Mouse (Mus musculus) limb, embryonic 15.5 days (tissue): Measurements from ENCODE around the gene Cklf. TPM values are rescaled to one million over a fixed set of nuclear protein-coding genes. Genes with fewer than 3 reads are reported as not detected.
A peak's percentile ranks its signal among the peaks of the same experiment; 100 is the strongest.
"Not testable (repeated sequence)": the region's sequence is repeated elsewhere in the genome, so short reads cannot be mapped to it uniquely, and the experiment has no call there.

Experiments
- ATAC-seq: fragments of 200-750 bp; cut with Nextera tagmentation; 2 replicates; pipeline ENCODE4 v1.8.0; 2017; ENCODE audit warnings: low read depth, moderate TSS enrichment; ENCODE audit not compliant: insufficient number of reproducible peaks, low FRiP score, low TSS enrichment
- H3K27ac ChIP-seq: fragments of 300-500 bp; sonication (generic); 2 replicates; pipeline ENCODE4 v1.5.1; 2015; ENCODE audit warnings: moderate library complexity, mild to moderate bottlenecking, inconsistent platforms
- H3K27me3 ChIP-seq: fragments of 300-500 bp; sonication (generic); 2 replicates; pipeline ENCODE4 v1.6.1; 2015; ENCODE audit warnings: inconsistent platforms
- H3K36me3 ChIP-seq: fragments of 300-500 bp; sonication (generic); 2 replicates; pipeline ENCODE4 v1.6.1; 2015; ENCODE audit warnings: inconsistent platforms
- H3K4me1 ChIP-seq: fragments of 300-500 bp; sonication (generic); 2 replicates; pipeline ENCODE4 v1.6.1; 2015; ENCODE audit warnings: inconsistent platforms
- H3K4me2 ChIP-seq: fragments of 300-500 bp; sonication (generic); 2 replicates; pipeline ENCODE4 v1.6.1; 2015; ENCODE audit warnings: mild to moderate bottlenecking, inconsistent platforms
- H3K4me3 ChIP-seq: fragments of 300-500 bp; sonication (generic); 2 replicates; pipeline ENCODE4 v1.5.1; 2015; ENCODE audit warnings: mild to moderate bottlenecking, inconsistent platforms
- H3K9ac ChIP-seq: fragments of 300-500 bp; sonication (generic); 2 replicates; pipeline ENCODE4 v1.6.1; 2015; ENCODE audit warnings: inconsistent platforms
- H3K9me3 ChIP-seq: fragments of 300-500 bp; sonication (generic); 2 replicates; pipeline ENCODE4 v1.6.1; 2016; ENCODE audit warnings: inconsistent platforms
- WGBS: fragments of 180-500 bp; shearing (Covaris S2); methylation state at CpG from one replicate; pipeline ENCODE4 v1.1.7; 2015; 5-methylcytosine and 5-hydroxymethylcytosine counted together
- polyA plus RNA-seq: library from polyadenylated mRNA; unstranded; fragments of >200 nt; fragmentation: Nextera tagmentation; extraction: Ambion mirVana; gene quantifications from 2 replicates; pipeline ENCODE4 v1.2.1, GENCODE M21; 2015

Cklf gene
- polyA plus RNA-seq, 1 experiment from 2014 or later = 38.4 TPM

DNA sequence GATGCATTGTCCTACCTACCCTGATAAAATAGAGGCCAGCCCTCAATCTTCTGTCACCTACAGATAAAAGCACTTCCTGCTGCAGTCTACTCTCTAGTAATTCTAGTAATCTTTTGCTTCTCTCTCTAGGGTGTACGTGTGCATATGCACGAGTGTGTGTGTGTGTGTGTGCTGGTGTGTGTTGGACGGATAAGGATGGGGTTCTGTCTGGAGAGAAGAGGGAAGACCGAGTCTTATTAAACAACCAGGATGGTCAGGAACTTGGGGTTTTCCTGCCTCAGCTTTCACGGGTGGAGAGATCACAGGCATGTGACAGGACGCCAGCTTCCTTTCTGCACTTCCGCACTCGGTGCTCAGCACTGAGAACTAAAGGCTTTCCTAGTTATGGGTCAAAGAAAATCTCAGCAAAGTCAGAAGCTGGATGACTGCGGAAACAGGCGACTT is 11.2 kb upstream of the Cklf start:
- Histone ChIP-seq H3K36me3 (peaks cover 73% of the 10 kb centered on the region), H3K4me1 (no peaks in the 10 kb centered on the region), H3K9ac (no peak overlapping the region), H3K4me3 (no peak overlapping the region), H3K9me3 (no peaks in the 10 kb centered on the region), H3K27me3 (no peaks in the 10 kb centered on the region), H3K4me2 (no peak overlapping the region), H3K27ac (no peak overlapping the region)
- ATAC-seq = no peak
- WGBS = 89% methylated on average over 10 of the region's 10 CpGs

DNA sequence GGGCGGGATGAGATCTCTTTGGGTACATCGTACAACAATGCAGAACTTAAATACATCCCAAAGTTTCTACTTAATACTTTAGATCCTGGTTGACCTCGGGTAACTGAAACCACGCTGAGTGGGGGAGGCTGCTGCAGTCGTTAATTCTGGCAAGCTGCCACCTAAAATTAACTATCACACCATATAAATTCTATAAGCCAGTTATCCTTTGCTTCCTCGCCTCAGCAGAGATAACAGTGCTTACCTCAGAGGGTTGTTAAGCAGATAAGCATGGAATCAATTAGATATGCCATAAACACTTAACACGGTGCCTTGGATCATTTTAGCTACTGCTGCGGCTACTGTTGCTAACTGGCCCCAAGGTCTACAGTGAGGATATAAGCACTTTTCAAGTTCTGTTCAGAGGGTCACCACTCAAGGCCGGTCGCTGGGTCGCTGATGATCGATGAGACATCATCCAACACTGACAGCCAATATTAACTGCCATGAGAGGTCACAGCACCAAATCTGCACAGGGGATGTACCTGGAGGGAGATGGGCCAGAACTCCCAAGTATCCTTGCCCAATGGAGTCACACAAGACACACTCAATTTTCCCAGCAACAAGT is 8.5 kb upstream of the Cklf start:
- Histone ChIP-seq H3K4me3 (no peak overlapping the region), H3K27me3 (no peaks in the 10 kb centered on the region), H3K36me3 (peaks cover 65% of the 10 kb centered on the region), H3K9me3 (no peaks in the 10 kb centered on the region), H3K4me1 (peaks cover 3% of the 10 kb centered on the region; the same call in 1 of the 2 replicates), H3K4me2 (no peak overlapping the region), H3K9ac (no peak overlapping the region), H3K27ac (no peak overlapping the region)
- ATAC-seq = no peak
- whole genome bisulfite sequencing = 55% methylated on average over 12 of the region's 12 CpGs

DNA sequence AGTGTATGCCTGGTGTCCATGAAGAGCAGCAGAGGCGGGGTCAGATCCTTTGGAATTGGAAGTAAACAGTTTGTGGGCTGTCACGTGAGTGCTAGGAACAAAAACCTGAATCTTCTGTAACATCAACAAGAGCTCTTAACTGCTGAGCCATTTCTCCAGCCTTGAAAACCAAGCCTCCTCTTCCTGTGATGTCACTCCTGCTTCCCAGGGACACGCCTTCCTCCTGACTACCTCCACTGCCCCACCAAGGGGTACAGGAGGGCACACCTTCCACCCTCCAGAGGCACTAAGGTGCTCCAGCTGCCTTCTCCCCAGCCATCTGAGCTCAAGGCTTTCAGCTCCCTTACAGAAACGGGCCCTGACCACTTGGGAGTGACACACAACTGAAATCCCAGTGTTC is 4.0 kb upstream of the Cklf start:
- no peak for ATAC-seq
- no peak overlapping the region for H3K27ac ChIP-seq
- H3K36me3 ChIP-seq = peaks cover 22% of the 10 kb centered on the region; the same call in 1 of the 2 replicates
- no peak overlapping the region for H3K9ac ChIP-seq
- H3K4me3 ChIP-seq = no peak overlapping the region
- 82% methylated on average over 4 of the region's 4 CpGs for WGBS
- no peaks in the 10 kb centered on the region for H3K27me3 ChIP-seq
- no peaks in the 10 kb centered on the region for H3K9me3 ChIP-seq
- peaks cover 18% of the 10 kb centered on the region for H3K4me1 ChIP-seq
- no peak overlapping the region for H3K4me2 ChIP-seq

DNA sequence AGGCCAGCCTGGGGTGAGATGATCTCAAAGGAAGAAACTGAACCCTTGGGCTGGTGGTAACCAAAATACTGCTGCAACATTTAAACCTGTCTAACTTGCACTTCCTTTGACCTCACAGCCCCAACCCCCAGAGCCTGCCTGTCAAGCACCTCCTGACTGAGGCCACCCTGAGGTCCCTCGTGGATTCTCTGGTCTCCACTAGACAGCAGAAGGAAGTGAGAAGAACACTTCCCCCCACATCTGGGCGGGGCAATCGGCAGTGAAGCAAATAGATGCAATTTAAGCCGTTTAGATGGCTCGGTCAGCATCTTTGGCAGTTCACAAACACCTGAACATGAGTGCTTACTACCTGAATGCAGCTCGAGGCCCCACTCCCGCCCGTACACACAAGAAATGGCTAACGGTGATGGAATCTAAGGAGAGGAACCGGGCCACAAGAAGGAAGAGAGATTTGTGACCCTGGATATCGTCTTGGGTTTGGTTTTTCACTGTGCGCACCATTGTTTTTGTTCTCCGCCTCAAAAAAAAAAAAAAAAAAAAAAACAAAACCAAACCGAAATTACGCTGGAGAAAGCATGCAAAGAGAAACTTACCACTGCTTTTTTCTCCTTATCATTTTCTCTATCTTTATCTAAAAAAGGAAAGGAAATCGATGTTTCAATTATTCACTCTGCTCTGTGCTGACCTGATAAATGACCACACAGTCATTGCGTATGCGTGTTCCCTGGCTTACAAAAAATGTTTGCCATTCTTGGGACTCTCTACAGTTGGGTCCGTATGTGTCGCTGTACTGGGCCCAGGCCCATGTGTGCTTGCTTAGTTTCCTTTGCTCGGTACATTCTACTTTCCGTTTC is 3.4 kb upstream of the Cklf start:
- H3K36me3 ChIP-seq = peaks cover 19% of the 10 kb centered on the region; the same call in 1 of the 2 replicates
- 0 out of 2 replicates have a peak overlapping the region, but pooled peaks have one; percentile 75 for H3K27ac ChIP-seq
- peak overlapping the region; percentile 73 for H3K4me2 ChIP-seq
- H3K9ac ChIP-seq = peak overlapping the region; percentile 75
- peaks cover 23% of the 10 kb centered on the region for H3K4me1 ChIP-seq
- peak overlapping the region; percentile 97 for H3K4me3 ChIP-seq
- H3K27me3 ChIP-seq = no peaks in the 10 kb centered on the region
- H3K9me3 ChIP-seq = no peaks in the 10 kb centered on the region
- no peak for ATAC-seq
- WGBS = 69% methylated on average over 22 of the region's 22 CpGs

DNA sequence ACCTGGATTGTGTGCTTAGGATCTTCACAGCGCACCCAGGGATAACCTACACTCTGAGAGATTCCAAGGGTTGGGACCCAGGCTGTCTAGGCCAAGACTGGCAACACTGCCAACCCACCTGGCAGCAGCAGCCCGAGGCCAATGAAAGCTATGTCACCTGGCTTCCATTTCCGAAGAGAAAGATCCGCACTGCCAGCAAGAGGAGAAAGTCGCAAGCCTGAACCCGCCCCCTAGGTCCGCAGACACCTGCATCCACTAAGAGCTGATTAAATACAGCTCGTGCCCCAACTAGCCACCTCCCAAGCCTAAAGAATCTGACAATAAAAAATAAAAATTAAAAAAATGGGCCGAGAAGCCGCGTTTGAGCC is 2.8 kb upstream of the Cklf start:
- 3% methylated on average over 11 of the region's 11 CpGs for WGBS
- no peaks in the 10 kb centered on the region for H3K27me3 ChIP-seq
- peak overlapping the region; percentile 73 for H3K4me2 ChIP-seq
- H3K9me3 ChIP-seq = no peaks in the 10 kb centered on the region
- peak overlapping the region; percentile 97 for H3K4me3 ChIP-seq
- ATAC-seq = no peak
- H3K9ac ChIP-seq = peak overlapping the region; percentile 75
- peak overlapping the region; percentile 75 for H3K27ac ChIP-seq
- peaks cover 23% of the 10 kb centered on the region for H3K4me1 ChIP-seq
- peaks cover 13% of the 10 kb centered on the region; the same call in 1 of the 2 replicates for H3K36me3 ChIP-seq

DNA sequence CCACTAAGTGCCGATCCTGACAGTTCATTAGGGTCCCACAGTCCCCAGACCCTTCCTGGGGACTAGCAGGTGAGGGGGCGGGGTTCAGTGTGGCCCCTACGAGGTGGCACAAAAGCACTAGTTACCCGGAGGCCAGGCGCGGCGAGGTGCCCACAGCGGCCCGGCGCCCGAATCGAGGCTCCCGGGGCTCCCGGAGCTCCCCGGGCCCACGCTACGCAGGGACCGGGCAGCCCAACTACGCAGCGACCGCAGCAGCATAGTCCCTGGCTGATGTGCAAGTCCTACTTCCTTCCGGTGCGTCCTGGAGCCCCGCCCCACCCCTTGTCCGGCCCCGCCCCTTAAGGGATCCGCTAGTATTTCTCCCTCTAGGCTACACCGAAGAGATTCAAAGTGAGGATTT is 2.4 kb upstream of the Cklf start, which contains the start of gene Tk2:
TSS of gene Tk2 (minus strand) at position 283 of the 400 bp plus-strand sequence.
- WGBS = 0% methylated on average over 28 of the region's 28 CpGs
- H3K4me2 ChIP-seq = peak within 1 kb of the TSS; percentile 73
- peaks cover 23% of the 10 kb centered on the region for H3K4me1 ChIP-seq
- H3K4me3 ChIP-seq = peak within 1 kb of the TSS; percentile 97
- H3K27me3 ChIP-seq = no peaks in the 10 kb centered on the region
- peak; percentile 57; the same call in 1 of the 2 replicates for ATAC-seq
- peak within 1 kb of the TSS; percentile 75 for H3K27ac ChIP-seq
- peak within 1 kb of the TSS; percentile 75 for H3K9ac ChIP-seq
- H3K9me3 ChIP-seq = no peaks in the 10 kb centered on the region
- peaks cover 9% of the 10 kb centered on the region; the same call in 1 of the 2 replicates for H3K36me3 ChIP-seq

DNA sequence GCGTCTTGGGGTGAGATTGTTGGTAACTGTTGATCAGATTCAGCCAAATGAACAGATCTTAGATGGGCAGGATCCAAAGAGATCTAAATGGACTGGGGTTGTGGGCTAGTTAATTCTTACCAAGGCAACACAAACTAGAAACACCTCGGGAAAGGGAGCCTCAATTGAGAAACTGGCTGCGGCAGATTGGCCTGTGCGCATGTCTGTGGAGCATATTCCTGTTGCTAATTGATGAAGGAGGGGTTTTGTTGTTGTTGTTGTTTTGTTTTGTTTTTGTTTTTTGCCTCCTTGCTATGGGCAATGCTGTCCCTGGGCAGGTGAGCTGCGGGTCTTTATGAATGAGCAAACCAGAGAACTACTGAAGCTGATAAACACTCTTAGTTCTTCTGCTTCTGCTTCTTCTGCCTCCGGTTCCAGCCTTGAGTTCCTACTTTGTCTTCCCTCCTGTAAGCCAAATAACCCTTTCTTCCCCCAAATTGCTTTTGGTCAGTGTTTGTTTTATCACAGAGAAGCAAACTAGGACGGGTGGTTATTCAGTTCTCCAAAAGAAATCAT is 1.1 kb upstream of the Cklf start:
- Histone ChIP-seq H3K4me2 (no peak overlapping the region), H3K4me3 (no peak overlapping the region), H3K36me3 (peaks cover 9% of the 10 kb centered on the region; the same call in 1 of the 2 replicates), H3K27me3 (no peaks in the 10 kb centered on the region), H3K9me3 (no peaks in the 10 kb centered on the region), H3K9ac (no peak overlapping the region), H3K27ac (no peak overlapping the region), H3K4me1 (peaks cover 23% of the 10 kb centered on the region)
- ATAC-seq = no peak
- WGBS = 80% methylated on average over 7 of the region's 7 CpGs

DNA sequence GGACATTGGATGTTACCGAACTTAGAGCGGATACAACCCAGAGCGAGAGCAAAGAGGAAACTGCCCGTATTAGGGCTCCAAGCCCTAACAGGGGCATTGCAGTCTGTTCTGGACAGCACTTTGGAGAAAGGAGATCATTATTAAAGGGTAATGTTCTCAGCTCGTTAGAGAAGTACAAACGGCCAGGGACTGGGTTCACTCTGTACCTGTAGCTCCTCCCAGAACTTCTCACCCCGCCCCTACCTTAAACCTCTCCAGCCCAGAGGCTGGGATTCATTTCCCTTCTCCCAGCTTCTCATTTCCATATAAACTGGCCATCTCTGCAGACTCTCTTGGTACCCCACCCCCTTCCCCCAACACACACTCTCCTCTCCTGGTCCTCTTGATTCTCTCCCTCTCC is 800 bp downstream of the Cklf start:
- no peak for ATAC-seq
- no peaks in the 10 kb centered on the region for H3K9me3 ChIP-seq
- WGBS = under 1% methylated on average over 7 of the region's 7 CpGs
- H3K4me2 ChIP-seq = peak overlapping the region; percentile 79
- H3K4me1 ChIP-seq = peaks cover 23% of the 10 kb centered on the region
- H3K4me3 ChIP-seq = peak overlapping the region; percentile 71
- peak overlapping the region; percentile 89 for H3K27ac ChIP-seq
- no peaks in the 10 kb centered on the region for H3K27me3 ChIP-seq
- H3K36me3 ChIP-seq = no peaks in the 10 kb centered on the region
- peak overlapping the region; percentile 49; the same call in 1 of the 2 replicates for H3K9ac ChIP-seq

DNA sequence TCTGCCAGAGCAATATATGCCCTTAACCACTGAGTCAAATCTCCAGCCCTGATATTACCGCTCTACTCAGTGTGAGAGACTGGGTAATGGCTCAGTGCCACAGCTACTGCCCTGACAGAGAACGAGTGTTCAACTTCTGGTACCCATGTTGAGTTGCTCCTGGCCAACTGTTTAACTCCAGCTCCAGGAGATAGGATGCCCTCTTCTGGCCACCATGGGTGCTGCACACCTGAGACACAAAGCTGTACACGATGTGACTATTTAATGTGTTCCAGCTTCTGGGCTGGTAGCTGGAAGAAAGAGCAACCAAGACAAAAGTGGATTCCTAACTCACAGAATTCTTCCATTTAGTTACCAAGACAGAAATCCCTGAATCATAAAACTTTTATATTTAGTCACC is 2.4 kb downstream of the Cklf start:
- no peak for ATAC-seq
- Histone ChIP-seq H3K4me3 (no peak overlapping the region), H3K4me2 (no peak overlapping the region), H3K4me1 (peaks cover 13% of the 10 kb centered on the region), H3K27me3 (no peaks in the 10 kb centered on the region), H3K27ac (no peak overlapping the region), H3K36me3 (peaks cover 10% of the 10 kb centered on the region), H3K9ac (no peak overlapping the region), H3K9me3 (no peaks in the 10 kb centered on the region)
- 90% methylated on average over 3 of the region's 3 CpGs for WGBS

DNA sequence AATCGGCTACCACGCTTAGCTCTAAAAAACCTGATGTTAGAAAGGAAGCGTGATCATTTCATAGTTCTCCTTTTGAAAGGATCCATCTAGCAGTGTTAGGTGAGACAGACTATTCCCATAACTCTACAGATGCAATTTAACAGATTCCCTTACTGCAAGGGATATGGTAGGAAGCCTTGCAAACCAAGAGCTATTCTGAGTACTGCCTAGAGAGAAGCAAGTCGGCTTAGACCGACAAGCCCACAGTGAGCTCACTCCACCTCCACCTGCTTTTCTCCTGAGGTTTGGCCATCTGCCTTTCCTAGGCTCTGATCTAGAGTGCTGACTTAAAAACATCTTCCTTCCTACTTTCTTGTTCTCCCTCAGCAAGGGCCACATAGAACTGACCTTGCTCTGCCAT is 11.1 kb downstream of the Cklf start:
- H3K4me3 ChIP-seq, H3K4me1 ChIP-seq, H3K4me2 ChIP-seq, H3K27me3 ChIP-seq, ATAC-seq, H3K27ac ChIP-seq, H3K9me3 ChIP-seq, H3K9ac ChIP-seq: not testable (repeated sequence)
- 97% methylated on average over 5 of the region's 5 CpGs for WGBS
- H3K36me3 ChIP-seq = peaks cover 47% of the 10 kb centered on the region

DNA sequence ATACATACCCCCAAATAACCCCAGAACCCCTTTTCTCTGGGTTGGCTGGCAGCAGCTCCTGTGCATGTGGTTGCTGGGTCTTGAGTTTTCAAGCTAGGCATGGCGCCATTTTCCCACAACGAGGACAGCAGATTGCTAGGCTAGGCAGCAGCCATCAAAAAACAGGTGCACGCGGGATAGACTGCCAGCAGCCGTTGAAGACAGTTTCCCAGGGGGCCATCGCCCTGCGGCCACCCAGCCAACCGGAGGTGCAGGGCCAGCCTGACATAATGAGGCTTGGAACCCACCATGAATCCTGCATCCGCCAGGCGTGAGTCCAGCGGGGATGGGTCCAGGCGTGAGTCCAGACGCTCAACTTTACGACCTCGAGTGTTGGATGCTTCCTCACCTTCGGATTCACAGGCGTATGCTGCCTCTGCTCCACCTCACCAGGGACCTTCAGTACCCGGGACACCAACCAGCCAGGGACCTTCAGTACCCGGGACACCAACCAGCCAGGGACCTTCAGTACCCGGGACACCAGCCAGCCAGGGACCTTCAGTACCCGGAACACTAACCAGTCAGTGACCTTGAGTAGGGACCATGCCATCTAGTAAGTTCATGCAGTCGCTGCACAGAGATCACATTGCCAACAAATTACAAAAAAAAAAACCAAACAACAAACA is 13.7 kb downstream of the Cklf start:
- not testable (repeated sequence) for H3K4me3 ChIP-seq, H3K9ac ChIP-seq, ATAC-seq, H3K9me3 ChIP-seq, H3K27me3 ChIP-seq, H3K4me1 ChIP-seq, H3K27ac ChIP-seq, H3K4me2 ChIP-seq
- 97% methylated on average over 22 of the region's 22 CpGs for WGBS
- peaks cover 24% of the 10 kb centered on the region for H3K36me3 ChIP-seq
